Mouse (Mus musculus) liver, embryonic 14.5 days (tissue): ENCODE results near the gene Rabgap1l.

Experiments used
- CTCF ChIP-seq: IDR thresholded peaks from 2 replicates; pipeline ENCODE4 v1.5.1; 2016; ENCODE audit warnings: antibody characterized with exemption, low read depth, control low read depth
- EP300 ChIP-seq: IDR thresholded peaks from 2 replicates; pipeline ENCODE4 v1.6.1; 2016; ENCODE audit warnings: antibody characterized with exemption, low read depth

DNA sequence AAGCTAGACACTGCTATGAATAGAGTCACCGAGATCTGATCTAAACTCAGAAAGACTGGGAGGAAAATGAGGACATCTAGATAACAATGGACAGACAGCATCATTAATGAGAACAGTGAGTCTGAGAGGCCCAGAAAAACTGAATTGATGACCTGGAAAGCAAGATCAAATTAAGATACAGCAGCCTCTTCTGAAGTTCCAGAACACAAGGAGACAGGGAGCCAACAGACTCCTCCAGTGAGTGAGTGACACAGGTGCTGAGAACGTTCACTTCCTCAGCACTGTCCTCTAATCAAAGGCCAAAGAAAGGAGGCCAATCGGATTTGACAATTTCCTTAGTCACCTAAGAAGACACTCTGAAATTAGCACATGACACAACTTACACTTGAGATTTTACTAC is 307.3 kb downstream of the Rabgap1l start:
- TF ChIP-seq CTCF (no peak), EP300 (no peak)
